16 mouse cellular contexts compared by ENCODE assay signal in genomic region chr6:21855921-21856320, GRCm38 (mm10). TPM values are rescaled to one million over a fixed set of nuclear protein-coding genes. Genes with fewer than 3 reads are reported as not detected.
DNase-seq lines count a peak whose midpoint lies in the region; ATAC-seq and TF ChIP-seq lines count a peak whose summit lies in the region.
"Had no signal": no experiment of that assay in that cellular context is flagged by ENCODE, and none has a peak within 500 bp of the region (broad histone marks: within the 10 kb centered on the region; RNA-seq: fewer than 3 reads in every experiment).

No protein-coding gene starts in this region.

- H3K4me2 ChIP-seq in kidney, embryonic 14.5 days (replicated peaks; ENCODE audit: low read depth, low read length) = no peak overlapping the region
- no peak overlapping the region; the same call in 1 of the 2 replicates for H3K4me2 ChIP-seq in heart, postnatal 0 days (ENCODE audit: low read depth, low read length)
- H3K4me2 ChIP-seq in intestine, embryonic 15.5 days (replicated peaks) = no peak overlapping the region
- H3K4me2 ChIP-seq: hindbrain, embryonic 14.5 days; limb, embryonic 15.5 days; lung, embryonic 15.5 days had no signal

- peaks cover 4% of the 10 kb centered on the region; the same call in 1 of the 2 replicates for H3K27me3 ChIP-seq in kidney, embryonic 14.5 days (ENCODE audit: control insufficient read depth, insufficient read depth, low read length)
- no peaks in the 10 kb centered on the region for H3K27me3 ChIP-seq in heart, postnatal 0 days (ENCODE audit: control insufficient read depth, insufficient read depth, low read length)
- no peaks in the 10 kb centered on the region for H3K27me3 ChIP-seq in intestine, embryonic 15.5 days (replicated peaks)
- H3K27me3 ChIP-seq: lung, embryonic 15.5 days had no signal

- no peak for TF ChIP-seq EP300 in heart, postnatal 0 days (IDR thresholded peaks at IDR 0.05; ENCODE audit: low read depth)

- no peak overlapping the region for H3K27ac ChIP-seq in kidney, embryonic 14.5 days (ENCODE audit: low read depth, low read length)
- H3K27ac ChIP-seq in heart, postnatal 0 days (ENCODE audit: low read depth) = no peak overlapping the region
- no peak overlapping the region for H3K27ac ChIP-seq in intestine, embryonic 15.5 days
- H3K27ac ChIP-seq: hindbrain, embryonic 14.5 days; limb, embryonic 15.5 days; lung, embryonic 15.5 days; midbrain, embryonic 10.5 days had no signal

- peak; percentile 20 for DNase-seq in kidney, adult 18-20 months
- DNase-seq in heart, adult 9 months (ENCODE audit: low spot score in 2 of 2) = peak; percentile 41 to 52
- DNase-seq in heart, postnatal 0 days (ENCODE audit: low spot score) = peak; percentile 54
- peak; percentile 38 to 44 for DNase-seq in kidney, postnatal 25 days
- DNase-seq in urinary bladder, postnatal 14 days (ENCODE audit: low spot score) = no peak
- DNase-seq: cerebellum, adult 2 months; gastrocnemius, postnatal 25 days; right cerebral cortex, postnatal 25 days; thymus, adult 18-20 months had no signal

- WGBS in kidney, embryonic 14.5 days = 16% methylated on average over 7 of the region's 7 CpGs
- WGBS in heart, postnatal 0 days = 12% methylated on average over 7 of the region's 7 CpGs
- WGBS in intestine, embryonic 15.5 days = 28% methylated on average over 7 of the region's 7 CpGs

- no peaks in the 10 kb centered on the region for H3K4me1 ChIP-seq in kidney, embryonic 14.5 days (ENCODE audit: control insufficient read depth, insufficient read depth, low read length)
- peaks cover 1% of the 10 kb centered on the region; the same call in 1 of the 2 replicates for H3K4me1 ChIP-seq in heart, postnatal 0 days (ENCODE audit: control insufficient read depth, insufficient read depth)
- H3K4me1 ChIP-seq in intestine, embryonic 15.5 days (replicated peaks) = 0 out of 2 replicates have a peak, but pooled peaks cover 5% of the 10 kb centered on the region

- ATAC-seq in kidney, embryonic 14.5 days (ENCODE audit: low FRiP score, low TSS enrichment) = no peak
- ATAC-seq in heart, postnatal 0 days (ENCODE audit: insufficient read depth, low read depth) = no peak
- no peak for ATAC-seq in intestine, embryonic 15.5 days

- no peak overlapping the region for H3K9ac ChIP-seq in kidney, embryonic 14.5 days (ENCODE audit: low read depth, low read length)
- H3K9ac ChIP-seq in heart, postnatal 0 days (replicated peaks; ENCODE audit: low read depth, low read length) = 0 out of 2 replicates have a peak overlapping the region, but pooled peaks have one; percentile 20
- no peak overlapping the region for H3K9ac ChIP-seq in intestine, embryonic 15.5 days
- H3K9ac ChIP-seq: hindbrain, embryonic 14.5 days; limb, embryonic 15.5 days; lung, embryonic 15.5 days had no signal

- TF ChIP-seq CTCF in heart, postnatal 0 days (IDR thresholded peaks at IDR 0.05; ENCODE audit: low read depth) = no peak

- no peaks in the 10 kb centered on the region for H3K9me3 ChIP-seq in kidney, embryonic 14.5 days (ENCODE audit: control insufficient read depth, low read length)
- H3K9me3 ChIP-seq in heart, postnatal 0 days (replicated peaks; ENCODE audit: control insufficient read depth, low read length) = no peaks in the 10 kb centered on the region
- no peaks in the 10 kb centered on the region for H3K9me3 ChIP-seq in intestine, embryonic 15.5 days
- H3K9me3 ChIP-seq: limb, embryonic 15.5 days; lung, embryonic 15.5 days; midbrain, embryonic 10.5 days had no signal

- no peak overlapping the region for H3K4me3 ChIP-seq in kidney, embryonic 14.5 days (ENCODE audit: low read length)
- no peak overlapping the region for H3K4me3 ChIP-seq in heart, postnatal 0 days (ENCODE audit: low read depth, low read length)
- no peak overlapping the region for H3K4me3 ChIP-seq in intestine, embryonic 15.5 days (replicated peaks)
- H3K4me3 ChIP-seq: limb, embryonic 15.5 days; lung, embryonic 15.5 days; midbrain, embryonic 10.5 days had no signal

- H3K36me3 ChIP-seq in kidney, embryonic 14.5 days (ENCODE audit: control insufficient read depth, insufficient read depth, low read length) = no peaks in the 10 kb centered on the region
- H3K36me3 ChIP-seq in heart, postnatal 0 days (replicated peaks; ENCODE audit: control insufficient read depth, insufficient read depth, low read length) = no peaks in the 10 kb centered on the region
- H3K36me3 ChIP-seq in intestine, embryonic 15.5 days = no peaks in the 10 kb centered on the region
- H3K36me3 ChIP-seq: limb, embryonic 15.5 days; lung, embryonic 15.5 days; midbrain, embryonic 10.5 days had no signal

RNA-seq across cellular contexts. Expression of gene Tspan12, which starts 3.6 kb away (rescaled TPM):
- 52.2 and 61.8 TPM in 2 replicates for polyA plus RNA-seq in kidney, embryonic 14.5 days (2014; fragmentation: Nextera tagmentation; extraction: Ambion mirVana)
- total RNA-seq in heart, postnatal 0 days (2014; rRNA removed; ENCODE audit: low replicate concordance) = 32.3 and 37.4 TPM in 2 replicates
- 83.6 and 95.1 TPM in 2 replicates for polyA plus RNA-seq in heart, postnatal 0 days (2015; fragmentation: Nextera tagmentation; extraction: Ambion mirVana)
- polyA plus RNA-seq in intestine, embryonic 15.5 days (2015; fragmentation: Nextera tagmentation; extraction: Ambion mirVana) = 72.9 and 80.5 TPM in 2 replicates
- total RNA-seq: MEL had no signal
